Mouse (Mus musculus) forebrain, embryonic 16.5 days (tissue): ENCODE results near the gene Btbd6. TPM values are rescaled to one million over a fixed set of nuclear protein-coding genes. Genes with fewer than 3 reads are reported as not detected.

Experiments used
- ATAC-seq: fragments of 200-750 bp; cut with Nextera tagmentation; 2 replicates; pipeline ENCODE4 v1.8.0; 2017; ENCODE audit warnings: mild to moderate bottlenecking, moderate library complexity
- H3K27ac ChIP-seq: fragments of 300-500 bp; sonication (generic); 2 replicates; pipeline ENCODE4 v1.5.1; 2014; ENCODE audit warnings: low read length, control low read depth
- H3K27me3 ChIP-seq: fragments of 300-500 bp; sonication (generic); replicated peaks from 2 replicates; pipeline ENCODE4 v1.6.1; 2014; ENCODE audit warnings: low read length; ENCODE audit not compliant: control insufficient read depth, insufficient read depth
- H3K36me3 ChIP-seq: fragments of 300-500 bp; sonication (generic); 2 replicates; pipeline ENCODE4 v1.6.1; 2014; ENCODE audit not compliant: control insufficient read depth, insufficient read depth
- H3K4me1 ChIP-seq: fragments of 300-500 bp; sonication (generic); replicated peaks from 2 replicates; pipeline ENCODE4 v1.6.1; 2014; ENCODE audit warnings: low read length; ENCODE audit not compliant: control insufficient read depth, insufficient read depth
- H3K4me2 ChIP-seq: fragments of 300-500 bp; sonication (generic); 2 replicates; pipeline ENCODE4 v1.6.1; 2014; ENCODE audit warnings: mild to moderate bottlenecking, low read length, control low read depth
- H3K4me3 ChIP-seq: fragments of 300-500 bp; sonication (generic); replicated peaks from 2 replicates; pipeline ENCODE4 v1.5.1; 2014; ENCODE audit warnings: mild to moderate bottlenecking, low read length, control low read depth
- H3K9ac ChIP-seq: fragments of 300-500 bp; sonication (generic); replicated peaks from 2 replicates; pipeline ENCODE4 v1.6.1; 2014; ENCODE audit warnings: low read depth, low read length, control low read depth
- H3K9me3 ChIP-seq: fragments of 300-500 bp; sonication (generic); 2 replicates; pipeline ENCODE4 v1.6.1; 2016; ENCODE audit warnings: low read length; ENCODE audit not compliant: control insufficient read depth
- WGBS: fragments of 180-500 bp; shearing (Covaris S2); extraction: QIAGEN DNeasy Blood & Tissue Kit; methylation state at CpG from one replicate; pipeline ENCODE4 v1.1.7; 2014; 5-methylcytosine and 5-hydroxymethylcytosine counted together
- polyA plus RNA-seq: library from polyadenylated mRNA; unstranded; fragments of >200 nt; fragmentation: Nextera tagmentation; extraction: Ambion mirVana; gene quantifications from 2 replicates; pipeline ENCODE4 v1.2.1, GENCODE M21; 2015

Btbd6 gene
- 41.4 and 49.7 TPM in 2 replicates for polyA plus RNA-seq

GRCm38 (mm10) chr12:112976371-112977073 is at the start of gene Btbd6:
Gene Btbd6, plus strand, starts transcription at chr12:112976482.
- Histone ChIP-seq H3K4me1 (peaks cover 14% of the 10 kb centered on the region), H3K36me3 (peaks cover 30% of the 10 kb centered on the region), H3K27ac (peak within 1 kb of the TSS; percentile 94), H3K9ac (peak within 1 kb of the TSS; percentile 77), H3K4me3 (peak within 1 kb of the TSS; percentile 71), H3K9me3 (no peaks in the 10 kb centered on the region), H3K4me2 (peak within 1 kb of the TSS; percentile 75), H3K27me3 (no peaks in the 10 kb centered on the region)
- WGBS, result under 1% methylated on average over 75 of the region's 80 CpGs
- ATAC-seq, result peak; percentile 97

- no peak overlapping the region for H3K9ac ChIP-seq
- WGBS, result 62% methylated on average over 14 of the region's 14 CpGs
- no peak overlapping the region for H3K27ac ChIP-seq
- H3K36me3 ChIP-seq, result no peaks in the 10 kb centered on the region
- H3K9me3 ChIP-seq, result no peaks in the 10 kb centered on the region
- peaks cover 28% of the 10 kb centered on the region for H3K4me1 ChIP-seq
- no peak overlapping the region for H3K4me3 ChIP-seq
- peaks cover 17% of the 10 kb centered on the region; the same call in 1 of the 2 replicates for H3K27me3 ChIP-seq
- H3K4me2 ChIP-seq, result no peak overlapping the region; the same call in 1 of the 2 replicates
- no peak for ATAC-seq
These were observed 49.0 kb upstream of the Btbd6 start for GRCm38 (mm10) chr12:112927265-112927664.

GRCm38 (mm10) chr12:112928401-112929241 is 47.7 kb upstream of the Btbd6 start:
- Histone ChIP-seq H3K4me3 (peak overlapping the region; percentile 71), H3K4me1 (peaks cover 28% of the 10 kb centered on the region), H3K36me3 (no peaks in the 10 kb centered on the region), H3K9ac (peak overlapping the region; percentile 75), H3K27me3 (peaks cover 17% of the 10 kb centered on the region; the same call in 1 of the 2 replicates), H3K27ac (peak overlapping the region; percentile 65), H3K9me3 (no peaks in the 10 kb centered on the region), H3K4me2 (peak overlapping the region; percentile 79)
- peak; percentile 39 for ATAC-seq
- under 1% methylated on average over 120 of the region's 124 CpGs for WGBS

- Histone ChIP-seq H3K36me3 (no peaks in the 10 kb centered on the region), H3K4me3 (peak within 1 kb of the TSS; percentile 71), H3K4me1 (peaks cover 28% of the 10 kb centered on the region), H3K4me2 (peak within 1 kb of the TSS; percentile 79), H3K27me3 (peaks cover 17% of the 10 kb centered on the region; the same call in 1 of the 2 replicates), H3K9ac (peak within 1 kb of the TSS; percentile 75), H3K27ac (peak within 1 kb of the TSS; percentile 65), H3K9me3 (no peaks in the 10 kb centered on the region)
- peak; percentile 63 for ATAC-seq
- WGBS, result under 1% methylated on average over 61 of the region's 85 CpGs
These were observed 46.5 kb upstream of the Btbd6 start, which contains the start of gene Jag2 for GRCm38 (mm10) chr12:112929562-112930352. Gene Jag2, minus strand, starts transcription at chr12:112929776.

DNA sequence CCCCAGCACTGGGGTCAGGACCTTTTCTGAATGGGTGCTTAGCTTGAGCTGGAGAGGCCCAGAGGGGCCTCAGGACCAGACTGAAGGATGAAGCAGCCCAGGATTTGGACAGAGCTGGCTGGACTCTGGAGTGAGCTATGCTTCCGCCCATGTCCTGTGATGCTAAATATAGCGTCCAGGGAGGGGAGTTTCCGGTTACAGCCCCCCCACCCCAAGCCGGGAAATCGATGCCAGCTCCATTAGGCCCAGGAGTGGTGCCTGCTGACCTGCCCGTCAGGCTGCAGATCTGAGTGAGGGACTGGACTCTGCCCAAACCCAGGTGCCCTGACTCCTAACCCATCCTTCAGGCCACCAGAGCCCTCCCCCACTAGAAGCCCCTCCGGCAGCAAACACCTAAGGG is 43.6 kb upstream of the Btbd6 start:
- ATAC-seq, result no peak

DNA sequence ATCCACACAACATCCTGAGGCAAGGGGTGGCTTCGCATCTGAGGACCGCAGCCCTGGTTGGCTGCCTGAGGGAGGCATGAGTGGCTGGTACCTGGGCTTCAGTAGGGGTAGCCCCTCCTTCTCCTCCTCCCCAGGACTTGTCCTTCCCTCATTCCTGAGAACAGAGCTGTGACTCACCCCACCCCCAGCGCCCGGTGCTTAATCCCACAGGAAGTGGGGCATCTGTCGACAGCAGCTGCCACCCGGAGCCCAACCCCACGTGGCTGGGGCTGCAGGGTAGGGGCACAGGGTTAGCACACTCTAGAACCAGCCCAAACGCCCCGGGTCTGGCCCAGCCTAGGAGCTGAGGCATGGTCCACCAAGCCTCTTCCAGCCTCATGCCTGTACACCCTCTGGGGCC is 38.4 kb upstream of the Btbd6 start:
- no peak overlapping the region for H3K4me2 ChIP-seq
- WGBS, result 61% methylated on average over 9 of the region's 9 CpGs
- no peaks in the 10 kb centered on the region for H3K36me3 ChIP-seq
- no peak overlapping the region for H3K4me3 ChIP-seq
- peaks cover 15% of the 10 kb centered on the region for H3K4me1 ChIP-seq
- H3K9me3 ChIP-seq, result no peaks in the 10 kb centered on the region
- no peak overlapping the region for H3K27ac ChIP-seq
- no peak overlapping the region for H3K9ac ChIP-seq
- ATAC-seq, result no peak
- no peaks in the 10 kb centered on the region for H3K27me3 ChIP-seq

More for the DNA sequence above, 43.6 kb upstream of the Btbd6 start:
- Histone ChIP-seq H3K9ac (no peak overlapping the region), H3K4me3 (no peak overlapping the region), H3K9me3 (no peaks in the 10 kb centered on the region), H3K27me3 (peaks cover 10% of the 10 kb centered on the region; the same call in 1 of the 2 replicates), H3K4me2 (no peak overlapping the region), H3K27ac (no peak overlapping the region), H3K4me1 (peaks cover 18% of the 10 kb centered on the region), H3K36me3 (no peaks in the 10 kb centered on the region)
- WGBS, result 66% methylated on average over 7 of the region's 7 CpGs

GRCm38 (mm10) chr12:112938366-112938765 is 37.9 kb upstream of the Btbd6 start:
- WGBS, result 83% methylated on average over 10 of the region's 10 CpGs

GRCm38 (mm10) chr12:112938873-112939565 is 37.3 kb upstream of the Btbd6 start:
- no peak overlapping the region for H3K4me3 ChIP-seq
- H3K27ac ChIP-seq, result no peak overlapping the region
- no peaks in the 10 kb centered on the region for H3K36me3 ChIP-seq
- H3K4me1 ChIP-seq, result peaks cover 15% of the 10 kb centered on the region
- no peaks in the 10 kb centered on the region for H3K9me3 ChIP-seq
- H3K27me3 ChIP-seq, result no peaks in the 10 kb centered on the region
- H3K9ac ChIP-seq, result no peak overlapping the region
- no peak overlapping the region for H3K4me2 ChIP-seq
- ATAC-seq, result no peak
- 64% methylated on average over 10 of the region's 10 CpGs for WGBS

More at GRCm38 (mm10) chr12:112938366-112938765, 37.9 kb upstream of the Btbd6 start:
- no peaks in the 10 kb centered on the region for H3K9me3 ChIP-seq
- H3K27me3 ChIP-seq, result no peaks in the 10 kb centered on the region
- peaks cover 15% of the 10 kb centered on the region for H3K4me1 ChIP-seq
- H3K27ac ChIP-seq, result no peak overlapping the region
- no peak overlapping the region for H3K4me3 ChIP-seq
- ATAC-seq, result no peak
- H3K4me2 ChIP-seq, result no peak overlapping the region
- H3K36me3 ChIP-seq, result no peaks in the 10 kb centered on the region
- no peak overlapping the region for H3K9ac ChIP-seq
